Comparison of ENCODE assay signal across 17 mouse cellular contexts in genomic region chr9:103700240-103700639, GRCm38 (mm10).
"Had no signal": no experiment of that assay in that cellular context is flagged by ENCODE, and none has a peak within 500 bp of the region (broad histone marks: within the 10 kb centered on the region; RNA-seq: fewer than 3 reads in every experiment).

No protein-coding gene starts in this region.

- DNase-seq: kidney, adult 2 months; kidney, postnatal 25 days; liver; lung, adult 18-20 months; lung, postnatal 10 days; lung, postnatal 36 days; midbrain, embryonic 14.5 days; thymus, postnatal 25 days had no signal

- H3K27ac ChIP-seq: kidney, postnatal 0 days; limb, embryonic 10.5 days; limb, embryonic 13.5 days; liver, embryonic 12.5 days; liver, embryonic 15.5 days; lung, embryonic 15.5 days; stomach, postnatal 0 days had no signal

- H3K4me3 ChIP-seq: limb, embryonic 10.5 days; limb, embryonic 13.5 days; liver, embryonic 12.5 days; liver, embryonic 15.5 days; lung, embryonic 15.5 days had no signal

- H3K27me3 ChIP-seq: limb, embryonic 13.5 days; liver, embryonic 12.5 days; liver, embryonic 15.5 days; lung, embryonic 15.5 days had no signal

- H3K4me1 ChIP-seq: limb, embryonic 10.5 days; liver, embryonic 12.5 days; liver, embryonic 15.5 days; lung, embryonic 15.5 days had no signal

- H3K36me3 ChIP-seq: limb, embryonic 10.5 days; limb, embryonic 13.5 days; liver, embryonic 12.5 days; liver, embryonic 15.5 days; lung, embryonic 15.5 days had no signal

- H3K9me3 ChIP-seq: limb, embryonic 10.5 days; limb, embryonic 13.5 days; liver, embryonic 12.5 days; liver, embryonic 15.5 days; lung, embryonic 15.5 days had no signal

- H3K4me2 ChIP-seq: limb, embryonic 13.5 days; liver, embryonic 12.5 days; liver, embryonic 15.5 days; lung, embryonic 15.5 days; midbrain, embryonic 11.5 days had no signal

- H3K9ac ChIP-seq: limb, embryonic 13.5 days; liver, embryonic 12.5 days; liver, embryonic 15.5 days; lung, embryonic 15.5 days had no signal

- ATAC-seq: intestine, postnatal 0 days; liver, embryonic 12.5 days had no signal
